Mouse (Mus musculus) spleen, adult 2 months (tissue): Measurements from ENCODE around the gene Arhgap23.

Experiments used
- CTCF ChIP-seq: fragments of 200-500 bp; IDR thresholded peaks from 2 replicates; pipeline ENCODE4 v1.5.1; 2011; ENCODE audit warnings: mild to moderate bottlenecking, inconsistent platforms; ENCODE audit not compliant: insufficient read depth, insufficient read length, insufficient replicate concordance; ENCODE audit errors: extremely low read depth
- POLR2A ChIP-seq: fragments of 200-500 bp; IDR thresholded peaks from 2 replicates; pipeline ENCODE4 v1.6.1; 2011; ENCODE audit warnings: low read depth, low read length, inconsistent platforms

DNA sequence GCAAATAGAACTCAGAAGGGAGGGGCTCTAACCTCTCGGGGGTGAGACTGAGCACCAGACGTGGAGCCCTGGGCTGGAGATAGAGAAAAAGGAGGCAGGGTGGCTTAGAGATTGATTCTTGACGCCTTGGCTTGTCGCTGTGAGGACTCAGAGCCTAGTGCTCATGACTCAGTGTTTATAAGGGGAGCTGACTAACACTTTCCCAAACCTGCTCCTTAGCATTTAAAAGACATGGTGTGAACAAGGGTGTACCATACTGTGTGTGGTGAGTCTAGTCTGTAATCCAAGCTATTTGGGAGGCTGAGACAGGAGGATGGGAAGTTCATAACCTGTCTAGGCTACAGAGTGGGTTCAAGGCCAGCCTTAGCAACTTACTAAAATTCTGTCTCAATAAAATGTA, 41.8 kb downstream of the Arhgap23 start:
- TF ChIP-seq CTCF: no peak
- no peak for TF ChIP-seq POLR2A
